ENCODE assay signal across 1 mouse cellular context in the genomic region with DNA sequence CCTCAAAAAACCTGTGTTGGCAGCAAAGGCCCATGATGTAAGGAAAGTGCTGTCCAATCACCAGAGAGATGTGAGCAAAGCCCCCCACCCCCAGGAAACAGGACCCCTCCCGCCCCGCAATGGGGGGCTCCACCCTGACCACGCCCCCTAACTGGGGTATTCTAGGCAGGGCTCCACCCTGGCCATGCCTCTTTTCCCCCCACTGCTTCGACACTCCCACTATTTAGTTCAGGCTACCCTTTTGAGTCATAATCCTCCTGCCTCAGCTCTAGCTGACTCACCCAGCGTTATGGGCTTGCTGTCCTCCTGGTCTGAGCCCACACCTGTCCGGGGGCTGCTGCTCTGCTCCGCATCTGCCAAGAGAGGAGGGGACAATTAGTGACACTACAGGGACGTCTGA.
A peak's percentile ranks its signal among the peaks of the same experiment; 100 is the strongest.
TF ChIP-seq lines count a peak whose summit lies in the region.

No protein-coding gene starts in this region.

TF ChIP-seq in CH12.LX, 34 proteins besides CTCF, POLR2A, EP300 and RAD21:
- TF ChIP-seq MAZ (IDR thresholded peaks at IDR 0.05; ENCODE audit: low read depth, low read length) = 0 out of 2 replicates have a peak, but pooled peaks have one; percentile 9
- no peak for TF ChIP-seq KAT2A (IDR thresholded peaks at IDR 0.05; ENCODE audit: insufficient replicate concordance, low read length)
- TF ChIP-seq TCF12 (IDR thresholded peaks at IDR 0.05; ENCODE audit: low read depth, low read length) = peak; percentile 41; the same call in 1 of the 2 replicates
- TF ChIP-seq SIN3A (IDR thresholded peaks at IDR 0.05; ENCODE audit: low read length) = 0 out of 2 replicates have a peak, but pooled peaks have one; percentile 46
- TF ChIP-seq IRF4 (IDR thresholded peaks at IDR 0.05; ENCODE audit: low read depth, low read length) = peak; percentile 86
- TF ChIP-seq UBTF (IDR thresholded peaks at IDR 0.05; ENCODE audit: low read depth, low read length) = no peak
- peak; percentile 46; the same call in 1 of the 2 replicates for TF ChIP-seq ETS1 (conservative IDR thresholded peaks at IDR 0.05; ENCODE audit: low read depth, low read length)
TF ChIP-seq in CH12.LX: peak in this region for 5.
